Mouse (Mus musculus): ENCODE data around the gene Zmynd15. TPM values are rescaled to one million over a fixed set of nuclear protein-coding genes. Genes with fewer than 3 reads are reported as not detected.

Gene Zmynd15
- polyA plus RNA-seq, 1 experiment: 0.19 TPM

DNA sequence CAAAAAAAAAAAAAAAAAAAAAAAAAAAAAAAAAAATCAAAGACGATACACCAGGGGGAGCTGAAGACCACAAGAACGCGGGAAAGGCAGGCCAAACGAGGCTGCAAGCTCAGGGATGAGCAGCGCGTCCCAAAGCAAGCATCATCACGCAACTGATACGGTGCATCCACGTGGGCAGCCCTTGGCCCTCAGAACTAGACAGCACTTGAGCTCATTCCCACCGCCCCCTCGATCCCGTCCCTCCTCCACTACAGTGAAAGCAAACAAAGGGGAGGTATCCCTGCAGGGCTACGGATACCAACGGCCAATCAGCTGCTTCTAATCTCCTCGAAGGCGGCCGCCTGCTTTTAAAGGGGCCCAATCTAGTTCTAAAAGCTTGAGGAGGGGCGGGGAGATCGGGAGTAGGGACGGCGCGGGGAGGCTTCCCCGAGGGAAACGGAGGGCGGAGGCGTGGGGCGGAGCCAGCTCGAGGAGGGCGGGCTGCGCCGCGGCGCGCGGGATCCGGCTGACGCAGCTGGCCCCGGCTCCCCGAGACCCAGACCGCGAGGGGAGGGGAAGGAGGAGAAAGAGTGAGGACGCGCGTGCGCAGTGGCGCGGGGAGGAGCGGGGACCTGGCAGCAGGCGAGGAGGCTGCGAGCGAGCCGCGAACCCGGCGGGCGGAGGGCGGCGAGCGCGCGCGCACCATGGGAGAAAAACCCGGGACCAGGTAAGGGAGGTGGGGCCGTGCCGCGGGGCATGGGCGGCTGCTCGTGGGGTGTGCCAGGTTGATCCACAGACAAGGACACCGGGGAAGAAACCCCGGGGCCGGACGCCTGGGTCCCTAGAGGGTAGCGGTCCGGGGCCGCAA, 27.0 kb upstream of the Zmynd15 start, which contains the start of gene Arrb2:
Gene Arrb2 (plus strand): TSS at position 588 of the 847 bp plus-strand sequence.
- TF ChIP-seq CTCF (IDR thresholded peaks at IDR 0.05; ENCODE audit: borderline replicate concordance, insufficient read depth, low read length) (peak; percentile 80; the same call in 1 of the 2 replicates), POLR2A (IDR thresholded peaks at IDR 0.05; ENCODE audit: low read depth, low read length) (peak; percentile 73)
- Histone ChIP-seq H3K4me1 (ENCODE audit: control insufficient read depth, insufficient read depth, low read length) (peaks cover 5% of the 10 kb centered on the region), H3K27ac (ENCODE audit: insufficient read depth, low read length) (no peak within 1 kb of the TSS), H3K4me3 (ENCODE audit: insufficient read depth, low read length) (peak within 1 kb of the TSS; percentile 83)

DNA sequence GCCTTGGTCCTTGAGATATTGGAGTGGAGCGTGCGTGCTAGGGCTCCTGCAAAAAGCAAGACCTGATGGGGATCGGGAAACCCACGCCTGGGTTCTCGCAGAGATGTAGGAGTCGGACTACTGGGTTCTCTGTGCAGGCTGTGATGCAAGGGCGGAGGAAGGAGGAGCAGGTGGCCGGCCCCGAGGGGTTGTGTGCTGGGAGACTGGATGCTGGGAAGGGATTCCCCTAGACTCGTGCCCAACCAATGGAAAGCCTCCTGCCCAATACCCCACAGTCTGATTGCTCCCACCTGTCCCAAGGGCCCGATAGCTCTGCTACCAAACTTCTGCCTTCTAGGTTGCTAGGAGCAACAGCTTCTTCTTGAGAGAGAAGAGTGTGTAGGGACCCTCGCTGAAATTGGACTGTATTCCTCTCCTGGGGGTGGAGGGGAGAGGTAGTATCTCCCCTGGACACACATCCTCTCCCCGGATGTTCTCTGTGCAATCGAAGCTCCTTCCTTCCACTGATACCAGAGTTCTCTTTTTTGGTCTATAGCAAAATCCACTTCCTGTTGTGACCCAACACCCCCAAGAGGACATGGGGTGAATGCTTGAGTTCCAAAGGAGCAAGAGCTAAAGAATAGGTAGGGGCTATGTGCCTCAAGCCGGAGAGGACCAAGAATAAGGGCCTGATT, 26.2 kb upstream of the Zmynd15 start:
- H3K4me1 ChIP-seq (ENCODE audit: control insufficient read depth, insufficient read depth, low read length): peaks cover 5% of the 10 kb centered on the region
- peak overlapping the region; percentile 83 for H3K4me3 ChIP-seq (ENCODE audit: insufficient read depth, low read length)
- H3K27ac ChIP-seq (ENCODE audit: insufficient read depth, low read length): no peak overlapping the region
- TF ChIP-seq POLR2A (IDR thresholded peaks at IDR 0.05; ENCODE audit: low read depth, low read length) (no peak), CTCF (IDR thresholded peaks at IDR 0.05; ENCODE audit: borderline replicate concordance, insufficient read depth, low read length) (no peak)

DNA sequence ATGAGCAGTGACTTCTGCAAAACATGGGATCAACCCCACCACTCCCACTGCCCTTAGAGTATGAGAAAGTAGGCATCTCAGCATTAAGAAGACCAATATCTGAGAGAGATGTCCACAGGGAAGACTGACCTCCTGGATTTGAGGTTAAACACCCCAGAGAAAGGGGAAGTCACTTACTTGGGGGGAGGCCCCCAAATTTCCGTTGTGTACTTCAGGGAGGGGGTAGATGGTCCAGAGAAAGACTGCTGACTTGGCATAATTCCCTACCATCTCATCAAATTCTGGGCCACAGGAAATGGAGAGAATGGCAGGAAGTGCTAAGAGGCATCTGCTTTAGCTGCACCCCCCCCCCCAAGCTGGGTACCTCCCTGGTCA, 25.7 kb upstream of the Zmynd15 start:
- Histone ChIP-seq H3K4me1 (ENCODE audit: control insufficient read depth, insufficient read depth, low read length) (peaks cover 5% of the 10 kb centered on the region), H3K4me3 (ENCODE audit: insufficient read depth, low read length) (no peak overlapping the region; the same call in 1 of the 2 replicates), H3K27ac (ENCODE audit: insufficient read depth, low read length) (no peak overlapping the region)
- TF ChIP-seq POLR2A (IDR thresholded peaks at IDR 0.05; ENCODE audit: low read depth, low read length) (no peak), CTCF (IDR thresholded peaks at IDR 0.05; ENCODE audit: borderline replicate concordance, insufficient read depth, low read length) (no peak)

DNA sequence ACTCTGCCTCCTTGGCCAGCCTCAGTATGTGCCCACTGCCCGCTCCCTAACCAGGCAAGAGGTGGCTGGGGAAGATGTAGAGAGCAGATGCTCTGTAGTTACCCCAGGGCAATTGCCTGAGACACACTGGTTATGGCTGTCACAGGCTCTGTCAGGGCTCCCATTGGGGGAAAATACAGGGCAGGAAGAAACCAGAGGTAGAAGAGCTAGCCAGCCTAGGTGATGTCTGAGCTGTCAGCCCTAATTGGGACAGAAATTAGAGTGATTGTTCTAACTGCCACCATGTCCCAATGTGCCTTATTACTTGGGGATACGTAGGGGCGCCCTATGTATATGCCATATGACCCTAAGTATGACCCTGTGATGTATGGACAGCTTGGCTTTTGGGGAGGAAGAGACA, 25.3 kb upstream of the Zmynd15 start:
- H3K4me1 ChIP-seq (ENCODE audit: control insufficient read depth, insufficient read depth, low read length): peaks cover 5% of the 10 kb centered on the region
- no peak overlapping the region for H3K27ac ChIP-seq (ENCODE audit: insufficient read depth, low read length)
- TF ChIP-seq CTCF (IDR thresholded peaks at IDR 0.05; ENCODE audit: borderline replicate concordance, insufficient read depth, low read length) (no peak), POLR2A (IDR thresholded peaks at IDR 0.05; ENCODE audit: low read depth, low read length) (no peak)
- H3K4me3 ChIP-seq (ENCODE audit: insufficient read depth, low read length): no peak overlapping the region

- H3K27ac ChIP-seq (ENCODE audit: insufficient read depth, low read length): no peak overlapping the region
- no peak for TF ChIP-seq POLR2A (IDR thresholded peaks at IDR 0.05; ENCODE audit: low read depth, low read length)
- TF ChIP-seq CTCF (IDR thresholded peaks at IDR 0.05; ENCODE audit: borderline replicate concordance, insufficient read depth, low read length): no peak
- H3K4me1 ChIP-seq (ENCODE audit: control insufficient read depth, insufficient read depth, low read length): peaks cover 5% of the 10 kb centered on the region
- H3K4me3 ChIP-seq (ENCODE audit: insufficient read depth, low read length): no peak overlapping the region
Measured at GRCm38 (mm10) chr11:70435476-70435875, 23.8 kb upstream of the Zmynd15 start.

DNA sequence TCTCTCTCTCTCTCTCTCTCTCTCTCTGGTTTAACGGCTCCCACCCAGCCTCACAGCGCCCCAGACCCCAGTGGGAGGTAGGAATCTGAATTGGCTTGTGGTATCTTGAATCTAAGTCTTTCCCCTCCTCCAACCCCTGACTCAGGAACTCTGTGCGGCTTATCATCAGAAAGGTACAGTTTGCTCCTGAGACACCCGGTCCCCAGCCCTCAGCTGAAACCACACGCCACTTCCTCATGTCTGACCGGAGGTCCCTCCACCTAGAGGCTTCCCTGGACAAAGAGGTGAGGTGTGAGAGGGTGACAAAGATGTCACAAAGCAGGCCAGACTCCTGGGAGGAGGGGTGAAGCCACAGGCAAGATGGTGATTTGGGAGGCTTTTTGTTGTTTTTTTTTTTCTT, 21.8 kb upstream of the Zmynd15 start:
- Histone ChIP-seq H3K27ac (ENCODE audit: insufficient read depth, low read length) (no peak overlapping the region), H3K4me3 (ENCODE audit: insufficient read depth, low read length) (no peak overlapping the region), H3K4me1 (ENCODE audit: control insufficient read depth, insufficient read depth, low read length) (no peaks in the 10 kb centered on the region)
- no peak for TF ChIP-seq CTCF (IDR thresholded peaks at IDR 0.05; ENCODE audit: borderline replicate concordance, insufficient read depth, low read length)
- no peak for TF ChIP-seq POLR2A (IDR thresholded peaks at IDR 0.05; ENCODE audit: low read depth, low read length)

DNA sequence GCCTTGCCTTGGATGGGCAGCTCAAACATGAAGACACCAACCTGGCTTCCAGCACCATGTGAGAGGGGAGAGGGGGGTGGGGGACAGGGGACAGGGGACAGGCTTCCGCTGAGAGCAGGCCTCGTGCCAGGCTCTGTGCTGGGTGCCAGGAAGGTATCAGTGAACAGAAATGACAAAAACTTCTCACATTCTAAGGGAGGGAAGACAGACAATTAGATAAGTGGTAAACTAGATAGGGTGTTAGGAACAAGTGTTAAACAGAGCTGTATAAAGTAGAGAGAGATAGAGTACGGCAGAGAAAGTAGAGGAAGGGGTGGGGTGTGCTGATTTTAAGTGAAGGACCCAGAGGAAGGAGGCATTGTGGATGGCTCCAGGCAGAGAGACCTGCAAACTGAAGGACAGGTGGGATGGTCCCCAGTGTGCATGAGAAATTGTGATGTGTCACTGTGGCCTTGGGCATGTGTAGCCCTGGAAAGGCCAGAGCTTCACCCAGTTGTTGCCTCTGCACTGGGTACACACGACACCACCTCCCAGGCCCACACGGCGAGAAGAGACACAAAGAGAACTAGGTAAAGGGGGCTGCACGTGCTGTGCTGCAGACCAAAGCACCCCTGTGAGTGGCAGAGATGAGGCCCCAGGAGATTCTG, 20.4 kb upstream of the Zmynd15 start:
- Histone ChIP-seq H3K27ac (ENCODE audit: insufficient read depth, low read length) (no peak overlapping the region), H3K4me3 (ENCODE audit: insufficient read depth, low read length) (no peak overlapping the region), H3K4me1 (ENCODE audit: control insufficient read depth, insufficient read depth, low read length) (no peaks in the 10 kb centered on the region)
- no peak for TF ChIP-seq POLR2A (IDR thresholded peaks at IDR 0.05; ENCODE audit: low read depth, low read length)
- no peak for TF ChIP-seq CTCF (IDR thresholded peaks at IDR 0.05; ENCODE audit: borderline replicate concordance, insufficient read depth, low read length)

- Histone ChIP-seq H3K4me3 (ENCODE audit: insufficient read depth, low read length) (no peak overlapping the region), H3K4me1 (ENCODE audit: control insufficient read depth, insufficient read depth, low read length) (no peaks in the 10 kb centered on the region), H3K27ac (ENCODE audit: insufficient read depth, low read length) (no peak overlapping the region)
- no peak for TF ChIP-seq POLR2A (IDR thresholded peaks at IDR 0.05; ENCODE audit: low read depth, low read length)
- TF ChIP-seq CTCF (IDR thresholded peaks at IDR 0.05; ENCODE audit: borderline replicate concordance, insufficient read depth, low read length): no peak
Measured at GRCm38 (mm10) chr11:70440637-70441036, 18.6 kb upstream of the Zmynd15 start.

DNA sequence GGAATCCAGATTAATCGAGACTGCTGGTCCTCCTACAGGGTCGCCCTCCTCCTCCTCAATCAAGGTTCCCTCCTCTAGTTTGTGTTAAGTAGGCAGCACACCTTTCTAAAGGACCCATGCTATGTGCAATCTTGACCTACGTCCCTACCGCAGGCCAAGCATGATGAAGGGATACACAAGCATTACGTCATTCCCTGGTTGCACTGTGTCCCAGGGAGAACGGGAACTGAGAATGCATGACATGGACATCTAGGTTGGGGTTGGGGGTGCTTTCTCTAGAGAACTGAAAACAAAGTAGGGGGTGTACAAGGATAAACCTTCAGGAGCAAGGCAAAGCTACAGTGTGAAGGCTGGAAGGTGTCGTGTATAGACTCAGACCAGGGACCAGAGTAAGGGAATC, 17.4 kb upstream of the Zmynd15 start:
- Histone ChIP-seq H3K27ac (ENCODE audit: insufficient read depth, low read length) (no peak overlapping the region), H3K4me3 (ENCODE audit: insufficient read depth, low read length) (no peak overlapping the region), H3K4me1 (ENCODE audit: control insufficient read depth, insufficient read depth, low read length) (no peaks in the 10 kb centered on the region)
- no peak for TF ChIP-seq POLR2A (IDR thresholded peaks at IDR 0.05; ENCODE audit: low read depth, low read length)
- no peak for TF ChIP-seq CTCF (IDR thresholded peaks at IDR 0.05; ENCODE audit: borderline replicate concordance, insufficient read depth, low read length)
